19 mouse cellular contexts compared by ENCODE assay signal in genomic region chr10:3827368-3827767, GRCm38 (mm10).
DNase-seq lines count a peak whose midpoint lies in the region; ATAC-seq and TF ChIP-seq lines count a peak whose summit lies in the region.
"Had no signal": no experiment of that assay in that cellular context is flagged by ENCODE, and none has a peak within 500 bp of the region (broad histone marks: within the 10 kb centered on the region; RNA-seq: fewer than 3 reads in every experiment).

No protein-coding gene starts in this region.

- H3K4me3 ChIP-seq in kidney, postnatal 0 days (replicated peaks; ENCODE audit: low read depth, low read length) = no peak overlapping the region
- H3K4me3 ChIP-seq in left cerebral cortex, adult 2 months = no peak overlapping the region
- H3K4me3 ChIP-seq: gastrocnemius, adult 2 months; heart, embryonic 12.5 days; hindbrain, embryonic 13.5 days; liver, embryonic 13.5 days had no signal

- no peak overlapping the region for H3K27ac ChIP-seq in kidney, postnatal 0 days
- no peak overlapping the region for H3K27ac ChIP-seq in left cerebral cortex, adult 2 months
- H3K27ac ChIP-seq: gastrocnemius, adult 2 months; hindbrain, embryonic 13.5 days; liver, embryonic 13.5 days had no signal

- H3K4me1 ChIP-seq in kidney, postnatal 0 days (replicated peaks; ENCODE audit: insufficient read depth, low read length) = no peaks in the 10 kb centered on the region
- H3K4me1 ChIP-seq: hindbrain, embryonic 13.5 days; liver, embryonic 13.5 days had no signal

- intact Hi-C loops in left cerebral cortex, postnatal 10 days (cut with DNase I) = no loop called here
- intact Hi-C loops in left cerebral cortex, adult 2 months (cut with DNase I) = no loop called here

- H3K4me2 ChIP-seq in kidney, postnatal 0 days (ENCODE audit: low read length) = no peak overlapping the region
- H3K4me2 ChIP-seq: heart, embryonic 12.5 days; hindbrain, embryonic 13.5 days; liver, embryonic 13.5 days had no signal

- DNase-seq in embryo, embryonic 10.5 days (ENCODE audit: low spot score) = peak; percentile 40
- DNase-seq in embryo, embryonic 11 days = no peak
- DNase-seq in kidney, postnatal 0 days (ENCODE audit: low spot score) = peak; percentile 68
- no peak for DNase-seq in kidney, adult 11 months
- peak; percentile 62 for DNase-seq in retina, postnatal 1 day
- DNase-seq in retina, embryonic 14.5 days (ENCODE audit: low spot score) = no peak
- no peak for DNase-seq in left cerebral cortex, postnatal 10 days (ENCODE audit: extremely low spot score in 1 of 2, low spot score in 2 of 2)
- no peak for DNase-seq in left cerebral cortex, adult 2 months (ENCODE audit: extremely low spot score in 1 of 2, low spot score in 2 of 2)
- DNase-seq: adrenal gland, adult 8-10 months; cerebellum, adult 9-10 months; gastrocnemius, adult 2 months; heart, postnatal 14 days; liver, embryonic 13.5 days; right cerebral cortex, postnatal 14 days; thymus, postnatal 36 days had no signal

- H3K9ac ChIP-seq in kidney, postnatal 0 days (ENCODE audit: low read depth, low read length) = no peak overlapping the region
- H3K9ac ChIP-seq: heart, embryonic 12.5 days; hindbrain, embryonic 13.5 days; liver, embryonic 13.5 days had no signal

- ATAC-seq in kidney, postnatal 0 days (replicated peaks; ENCODE audit: low FRiP score, low read depth) = no peak
- ATAC-seq: lung, postnatal 0 days; Patski had no signal

- H3K27me3 ChIP-seq in kidney, postnatal 0 days (ENCODE audit: insufficient read depth, low read length) = no peaks in the 10 kb centered on the region
- H3K27me3 ChIP-seq: heart, embryonic 12.5 days; hindbrain, embryonic 13.5 days; liver, embryonic 13.5 days had no signal

- WGBS in kidney, postnatal 0 days = 32% methylated on average over 1 of the region's 1 CpGs

- H3K36me3 ChIP-seq in kidney, postnatal 0 days (ENCODE audit: insufficient read depth, low read length) = no peaks in the 10 kb centered on the region
- H3K36me3 ChIP-seq: heart, embryonic 12.5 days; hindbrain, embryonic 13.5 days; liver, embryonic 13.5 days had no signal

- no peak for TF ChIP-seq CTCF in kidney, postnatal 0 days (IDR thresholded peaks at IDR 0.05; ENCODE audit: low read depth)
- no peak for TF ChIP-seq CTCF in left cerebral cortex, adult 2 months (IDR thresholded peaks at IDR 0.05)

- no peaks in the 10 kb centered on the region for H3K9me3 ChIP-seq in kidney, postnatal 0 days (replicated peaks; ENCODE audit: low read length)
- H3K9me3 ChIP-seq: heart, embryonic 12.5 days; hindbrain, embryonic 13.5 days; liver, embryonic 13.5 days had no signal

Comparison
In these comparisons a context has a peak if more than half of its experiments do, and no peak if none do; other contexts are left out.
1. DNase-seq: peak in embryo, embryonic 10.5 days (single experiment), kidney, postnatal 0 days (single experiment) and retina, postnatal 1 day (single experiment); none in embryo, embryonic 11 days (single experiment), kidney, adult 11 months (single experiment), retina, embryonic 14.5 days (single experiment), left cerebral cortex, postnatal 10 days (0 of 2) and left cerebral cortex, adult 2 months (0 of 2).